In genomic region chr2:139883581-139884263, GRCm38 (mm10) we compare ENCODE assay signal across 12 mouse cellular contexts.
DNase-seq lines count a peak whose midpoint lies in the region; ATAC-seq and TF ChIP-seq lines count a peak whose summit lies in the region.
"Had no signal": no experiment of that assay in that cellular context is flagged by ENCODE, and none has a peak within 500 bp of the region (broad histone marks: within the 10 kb centered on the region; RNA-seq: fewer than 3 reads in every experiment).

No protein-coding gene starts in this region.

- peaks cover 3% of the 10 kb centered on the region; the same call in 1 of the 2 replicates for H3K4me1 ChIP-seq in limb, embryonic 14.5 days (ENCODE audit: control insufficient read depth, insufficient read depth, low read length)
- no peaks in the 10 kb centered on the region for H3K4me1 ChIP-seq in hindbrain, postnatal 0 days (ENCODE audit: insufficient read depth, low read length)
- H3K4me1 ChIP-seq: midbrain, embryonic 12.5 days had no signal

- intact Hi-C loops in gastrocnemius, postnatal 36 days (cut with DNase I) = no loop called here

- ATAC-seq in limb, embryonic 14.5 days (ENCODE audit: low FRiP score, low read depth) = 0 out of 2 replicates have a peak, but pooled peaks have one; percentile 19
- ATAC-seq in monocyte, adult 5-6 weeks (replicated peaks; ENCODE audit: insufficient number of reproducible peaks, low FRiP score, low TSS enrichment, poor library complexity, severe bottlenecking) = no peak
- ATAC-seq in hindbrain, postnatal 0 days = no peak
- ATAC-seq: hindbrain, embryonic 16.5 days had no signal

- TF ChIP-seq POLR2A in limb, embryonic 14.5 days (IDR thresholded peaks at IDR 0.05; ENCODE audit: borderline replicate concordance, extremely low read depth, insufficient read depth, insufficient read length) = no peak

- H3K27me3 ChIP-seq in limb, embryonic 14.5 days (ENCODE audit: control insufficient read depth, insufficient read depth, low read length) = no peaks in the 10 kb centered on the region
- H3K27me3 ChIP-seq in hindbrain, postnatal 0 days (ENCODE audit: insufficient read depth, low read length) = no peaks in the 10 kb centered on the region
- H3K27me3 ChIP-seq: CH12.LX; midbrain, embryonic 12.5 days had no signal

- no peak overlapping the region for H3K4me2 ChIP-seq in limb, embryonic 14.5 days (replicated peaks; ENCODE audit: low read depth, low read length, severe bottlenecking)
- no peak overlapping the region for H3K4me2 ChIP-seq in hindbrain, postnatal 0 days (ENCODE audit: low read depth, low read length)
- H3K4me2 ChIP-seq: midbrain, embryonic 12.5 days had no signal

- no peak overlapping the region for H3K9ac ChIP-seq in limb, embryonic 14.5 days (ENCODE audit: low read depth, low read length, severe bottlenecking)
- no peak overlapping the region for H3K9ac ChIP-seq in hindbrain, postnatal 0 days (replicated peaks; ENCODE audit: low read length)
- H3K9ac ChIP-seq: midbrain, embryonic 12.5 days had no signal

- peak; percentile 8 for DNase-seq in gastrocnemius, postnatal 10 days
- no peak for DNase-seq in gastrocnemius, postnatal 36 days
- DNase-seq in brain, adult 2 months (ENCODE audit: low read depth, low spot score) = peak; percentile 71
- DNase-seq in cerebellum, postnatal 36 days = peak; percentile 15 to 26
- peak; percentile 34 for DNase-seq in limb, embryonic 14.5 days (ENCODE audit: low spot score)
- no peak for DNase-seq in kidney, adult 9 months
- no peak for DNase-seq in hindbrain, postnatal 0 days (ENCODE audit: low spot score)
- DNase-seq: heart, adult 11 months had no signal

- WGBS in limb, embryonic 14.5 days = 70% methylated on average over 7 of the region's 7 CpGs
- 71% methylated on average over 7 of the region's 7 CpGs for WGBS in hindbrain, postnatal 0 days

- TF ChIP-seq CTCF in hindbrain, postnatal 0 days (IDR thresholded peaks at IDR 0.05; ENCODE audit: low read depth) = no peak

- H3K9me3 ChIP-seq in limb, embryonic 14.5 days (ENCODE audit: control insufficient read depth, low read length) = no peaks in the 10 kb centered on the region
- H3K9me3 ChIP-seq in hindbrain, postnatal 0 days (ENCODE audit: low read length) = no peaks in the 10 kb centered on the region
- H3K9me3 ChIP-seq: midbrain, embryonic 12.5 days had no signal

- H3K4me3 ChIP-seq in limb, embryonic 14.5 days (replicated peaks; ENCODE audit: low read length) = no peak overlapping the region
- no peak overlapping the region for H3K4me3 ChIP-seq in hindbrain, postnatal 0 days (ENCODE audit: low read length)
- H3K4me3 ChIP-seq: midbrain, embryonic 12.5 days had no signal

- no peaks in the 10 kb centered on the region for H3K36me3 ChIP-seq in limb, embryonic 14.5 days (ENCODE audit: control insufficient read depth, insufficient read depth, low read length)
- H3K36me3 ChIP-seq in hindbrain, postnatal 0 days (ENCODE audit: insufficient read depth, low read length) = 0 out of 2 replicates have a peak, but pooled peaks cover 4% of the 10 kb centered on the region
- H3K36me3 ChIP-seq: midbrain, embryonic 12.5 days had no signal

- H3K27ac ChIP-seq in limb, embryonic 14.5 days (replicated peaks; ENCODE audit: low read depth, low read length) = no peak overlapping the region
- H3K27ac ChIP-seq in hindbrain, postnatal 0 days = no peak overlapping the region
- H3K27ac ChIP-seq: midbrain, embryonic 12.5 days had no signal

Comparison
In these comparisons a context has a peak if more than half of its experiments do, and no peak if none do; other contexts are left out.
1. DNase-seq: peak in gastrocnemius, postnatal 10 days (single experiment), brain, adult 2 months (single experiment), cerebellum, postnatal 36 days (2 of 2) and limb, embryonic 14.5 days (single experiment); none in gastrocnemius, postnatal 36 days (0 of 2), kidney, adult 9 months (single experiment) and hindbrain, postnatal 0 days (single experiment).